Mouse (Mus musculus) hindbrain, postnatal 0 days (tissue): ENCODE data around the gene Tcf12. TPM values are rescaled to one million over a fixed set of nuclear protein-coding genes. Genes with fewer than 3 reads are reported as not detected.

Source experiments
- ATAC-seq: fragments of 200-750 bp; cut with Nextera tagmentation; 2 replicates; pipeline ENCODE4 v1.8.0; 2017; ENCODE audit warnings: mild to moderate bottlenecking, moderate TSS enrichment, moderate library complexity
- DNase-seq: peaks from one replicate; pipeline ENCODE4 v3.0.0-alpha.2; 2015; ENCODE audit warnings: low spot score
- H3K27ac ChIP-seq: fragments of 300-500 bp; sonication (generic); 2 replicates; pipeline ENCODE4 v1.5.1; 2014; ENCODE audit warnings: mild to moderate bottlenecking
- H3K27me3 ChIP-seq: fragments of 300-500 bp; sonication (generic); 2 replicates; pipeline ENCODE4 v1.6.1; 2014; ENCODE audit warnings: low read length, mixed read lengths; ENCODE audit not compliant: insufficient read depth
- H3K36me3 ChIP-seq: fragments of 300-500 bp; sonication (generic); 2 replicates; pipeline ENCODE4 v1.6.1; 2014; ENCODE audit warnings: low read length, mixed read lengths; ENCODE audit not compliant: insufficient read depth
- H3K4me1 ChIP-seq: fragments of 300-500 bp; sonication (generic); 2 replicates; pipeline ENCODE4 v1.6.1; 2014; ENCODE audit warnings: antibody characterized with exemption, low read length, mixed read lengths; ENCODE audit not compliant: insufficient read depth
- H3K4me2 ChIP-seq: fragments of 300-500 bp; sonication (generic); 2 replicates; pipeline ENCODE4 v1.6.1; 2014; ENCODE audit warnings: low read depth, mild to moderate bottlenecking, low read length, moderate library complexity, mixed read lengths
- H3K4me3 ChIP-seq: fragments of 300-500 bp; sonication (generic); 2 replicates; pipeline ENCODE4 v1.5.1; 2014; ENCODE audit warnings: low read length
- H3K9ac ChIP-seq: fragments of 300-500 bp; sonication (generic); replicated peaks from 2 replicates; pipeline ENCODE4 v1.6.1; 2014; ENCODE audit warnings: mild to moderate bottlenecking, low read length, moderate library complexity, mixed read lengths
- H3K9me3 ChIP-seq: fragments of 300-500 bp; sonication (generic); 2 replicates; pipeline ENCODE4 v1.6.1; 2016; ENCODE audit warnings: low read length, mixed read lengths
- CTCF ChIP-seq: IDR thresholded peaks from 2 replicates; pipeline ENCODE4 v1.5.1; 2016; ENCODE audit warnings: antibody characterized with exemption, control low read depth, low read depth
- WGBS: fragments of 180-500 bp; shearing (Covaris S2); extraction: QIAGEN DNeasy Blood & Tissue Kit; methylation state at CpG from one replicate; pipeline ENCODE4 v1.1.7; 2014; 5-methylcytosine and 5-hydroxymethylcytosine counted together
- polyA plus RNA-seq: library from polyadenylated mRNA; unstranded; fragments of >200 nt; fragmentation: Nextera tagmentation; extraction: Ambion mirVana; gene quantifications from 2 replicates; pipeline ENCODE4 v1.2.1, GENCODE M21; 2015
- total RNA-seq: library from RNA; depleted of rRNA; stranded (reverse); fragments of >200 nt; gene quantifications from 2 replicates; pipeline ENCODE4 v1.2.3, GENCODE M21; 2014

Gene Tcf12
- total and polyA plus RNA-seq, 2 experiments from 2014 or later, result 65.5 to 155 TPM

GRCm38 (mm10) chr9:71990376-71990775, 121.3 kb downstream of the Tcf12 start:
- WGBS, result 50% methylated on average over 1 of the region's 1 CpGs
- no peak for DNase-seq
- no peak for ATAC-seq
- H3K4me1 ChIP-seq, result no peaks in the 10 kb centered on the region
- no peak overlapping the region for H3K9ac ChIP-seq
- H3K27ac ChIP-seq, result no peak overlapping the region
- no peaks in the 10 kb centered on the region for H3K9me3 ChIP-seq
- no peak for TF ChIP-seq CTCF
- no peaks in the 10 kb centered on the region for H3K27me3 ChIP-seq
- no peak overlapping the region for H3K4me3 ChIP-seq
- H3K4me2 ChIP-seq, result no peak overlapping the region
- H3K36me3 ChIP-seq, result no peaks in the 10 kb centered on the region

GRCm38 (mm10) chr9:71989663-71990062, 122.0 kb downstream of the Tcf12 start:
- no peak for DNase-seq
- 75% methylated on average over 1 of the region's 1 CpGs for WGBS
- TF ChIP-seq CTCF, result no peak
- Histone ChIP-seq H3K4me2 (no peak overlapping the region), H3K4me1 (no peaks in the 10 kb centered on the region), H3K9ac (no peak overlapping the region), H3K36me3 (no peaks in the 10 kb centered on the region), H3K27me3 (no peaks in the 10 kb centered on the region), H3K4me3 (no peak overlapping the region), H3K9me3 (no peaks in the 10 kb centered on the region), H3K27ac (no peak overlapping the region)
- ATAC-seq, result no peak

GRCm38 (mm10) chr9:71986716-71987115, 125.0 kb downstream of the Tcf12 start:
- H3K27me3 ChIP-seq, result no peaks in the 10 kb centered on the region
- no peak overlapping the region for H3K9ac ChIP-seq
- no peak overlapping the region for H3K27ac ChIP-seq
- TF ChIP-seq CTCF, result no peak
- DNase-seq (no peak), ATAC-seq (no peak)
- H3K9me3 ChIP-seq, result no peaks in the 10 kb centered on the region
- no peaks in the 10 kb centered on the region for H3K4me1 ChIP-seq
- H3K4me2 ChIP-seq, result no peak overlapping the region
- H3K4me3 ChIP-seq, result no peak overlapping the region
- H3K36me3 ChIP-seq, result no peaks in the 10 kb centered on the region
- 100% methylated on average over 2 of the region's 2 CpGs for WGBS

- Histone ChIP-seq H3K9ac (no peak overlapping the region), H3K27ac (no peak overlapping the region), H3K4me3 (no peak overlapping the region), H3K4me1 (no peaks in the 10 kb centered on the region), H3K4me2 (no peak overlapping the region), H3K9me3 (no peaks in the 10 kb centered on the region), H3K27me3 (no peaks in the 10 kb centered on the region), H3K36me3 (no peaks in the 10 kb centered on the region)
- ATAC-seq (no peak), DNase-seq (no peak)
- no peak for TF ChIP-seq CTCF
- WGBS, result 82% methylated on average over 1 of the region's 1 CpGs
Measured at GRCm38 (mm10) chr9:71982826-71983225, 128.8 kb downstream of the Tcf12 start.

DNA sequence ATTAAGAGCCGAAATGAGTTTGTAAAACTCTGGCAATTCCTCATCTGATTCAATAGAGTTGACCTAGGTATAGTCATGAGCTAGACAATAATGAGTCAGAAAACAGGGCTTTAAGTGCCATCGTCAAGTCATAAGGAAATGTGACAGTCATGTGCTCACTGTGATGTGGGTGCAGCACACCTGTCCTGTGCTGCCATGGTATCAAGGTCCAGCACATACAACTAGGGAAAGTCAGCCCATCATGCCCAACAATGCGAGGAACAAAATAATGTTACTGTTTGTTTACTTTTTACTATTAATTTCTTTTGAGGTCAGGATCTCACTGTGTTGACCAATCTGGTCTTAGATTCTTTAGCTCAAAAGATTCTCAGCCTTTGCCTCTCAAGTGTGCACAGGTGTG, 130.6 kb downstream of the Tcf12 start:
- Histone ChIP-seq H3K27me3 (no peaks in the 10 kb centered on the region), H3K36me3 (no peaks in the 10 kb centered on the region), H3K4me3 (no peak overlapping the region), H3K4me1 (peaks cover 10% of the 10 kb centered on the region; the same call in 1 of the 2 replicates), H3K9me3 (no peaks in the 10 kb centered on the region), H3K27ac (no peak overlapping the region), H3K4me2 (no peak overlapping the region), H3K9ac (no peak overlapping the region)
- no peak for TF ChIP-seq CTCF
- DNase-seq, result no peak
- no peak for ATAC-seq
- WGBS, result 97% methylated on average over 3 of the region's 3 CpGs

GRCm38 (mm10) chr9:71980579-71980978, 131.1 kb downstream of the Tcf12 start:
- ATAC-seq (no peak), DNase-seq (no peak)
- H3K27ac ChIP-seq, result no peak overlapping the region
- 76% methylated on average over 2 of the region's 2 CpGs for WGBS
- no peak overlapping the region for H3K4me3 ChIP-seq
- peaks cover 12% of the 10 kb centered on the region; the same call in 1 of the 2 replicates for H3K4me1 ChIP-seq
- no peak for TF ChIP-seq CTCF
- H3K9me3 ChIP-seq, result no peaks in the 10 kb centered on the region
- H3K4me2 ChIP-seq, result no peak overlapping the region
- H3K36me3 ChIP-seq, result no peaks in the 10 kb centered on the region
- H3K9ac ChIP-seq, result no peak overlapping the region
- H3K27me3 ChIP-seq, result no peaks in the 10 kb centered on the region

GRCm38 (mm10) chr9:71978886-71979285, 132.8 kb downstream of the Tcf12 start:
- 60% methylated on average over 3 of the region's 3 CpGs for WGBS
- Histone ChIP-seq H3K4me3 (no peak overlapping the region), H3K27me3 (no peaks in the 10 kb centered on the region), H3K36me3 (no peaks in the 10 kb centered on the region), H3K9me3 (no peaks in the 10 kb centered on the region), H3K27ac (no peak overlapping the region), H3K9ac (no peak overlapping the region), H3K4me1 (peaks cover 15% of the 10 kb centered on the region; the same call in 1 of the 2 replicates), H3K4me2 (no peak overlapping the region)
- TF ChIP-seq CTCF, result no peak
- ATAC-seq (no peak), DNase-seq (no peak)
